Mouse (Mus musculus): ENCODE results near the gene Car6.

GRCm38 (mm10) chr4:150211930-150212552, 10.9 kb upstream of the Car6 start:
- TF ChIP-seq CTCF (IDR thresholded peaks at IDR 0.05; ENCODE audit: low read depth) (no peak), EP300 (IDR thresholded peaks at IDR 0.05; ENCODE audit: low read depth) (no peak)
